Mouse (Mus musculus) left cerebral cortex, adult 11 months (tissue): ENCODE results near the gene Rassf4.
A peak's percentile ranks its signal among the peaks of the same experiment; 100 is the strongest.

ENCODE experiments used
- DNase-seq: peaks from one replicate; pipeline ENCODE4 v3.0.0; 2022; ENCODE audit warnings: low spot score

The Rassf4 gene

DNA sequence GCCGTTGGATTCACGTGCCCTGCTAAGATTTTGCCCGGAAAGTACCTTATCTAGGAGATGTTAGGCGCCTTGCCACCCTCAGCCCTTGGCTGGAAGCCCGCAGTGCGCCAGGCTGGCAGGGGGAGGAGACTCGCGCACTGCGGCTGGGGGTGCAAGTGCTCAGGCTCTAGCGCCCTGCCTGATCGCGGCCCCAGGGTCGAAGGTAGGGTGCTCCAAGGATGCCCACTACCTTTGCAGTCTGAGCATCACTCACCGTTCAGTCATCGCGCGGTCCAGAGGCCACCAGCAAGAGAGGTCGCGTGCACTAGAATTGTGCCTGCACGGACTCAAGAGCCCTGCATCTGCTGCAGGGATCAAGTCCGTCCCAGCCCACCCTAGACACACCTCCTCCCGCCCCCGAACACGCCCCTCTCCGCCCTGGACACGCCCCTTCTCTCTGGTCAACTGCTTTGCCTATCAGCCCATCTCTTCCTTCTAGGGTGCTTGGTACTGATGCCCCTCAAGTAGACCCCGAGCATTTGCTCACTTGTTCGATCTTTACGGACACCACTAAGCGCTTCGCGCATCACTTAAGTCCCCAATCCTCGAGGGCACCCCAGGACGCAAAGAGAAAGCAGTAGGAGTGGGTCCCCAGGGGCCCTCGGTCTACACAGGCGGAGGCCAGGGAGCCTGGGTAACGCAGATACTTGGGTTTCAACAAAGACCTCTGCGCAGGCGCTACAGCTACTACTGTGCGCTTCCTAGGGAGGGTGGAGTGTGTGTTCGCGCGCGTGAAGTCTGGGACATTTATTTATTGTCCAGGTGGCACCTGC is at the start of gene Rassf4:
TSS of gene Rassf4 (minus strand) at position 482 of the 812 bp plus-strand sequence.
- DNase-seq = peak; percentile 55

DNA sequence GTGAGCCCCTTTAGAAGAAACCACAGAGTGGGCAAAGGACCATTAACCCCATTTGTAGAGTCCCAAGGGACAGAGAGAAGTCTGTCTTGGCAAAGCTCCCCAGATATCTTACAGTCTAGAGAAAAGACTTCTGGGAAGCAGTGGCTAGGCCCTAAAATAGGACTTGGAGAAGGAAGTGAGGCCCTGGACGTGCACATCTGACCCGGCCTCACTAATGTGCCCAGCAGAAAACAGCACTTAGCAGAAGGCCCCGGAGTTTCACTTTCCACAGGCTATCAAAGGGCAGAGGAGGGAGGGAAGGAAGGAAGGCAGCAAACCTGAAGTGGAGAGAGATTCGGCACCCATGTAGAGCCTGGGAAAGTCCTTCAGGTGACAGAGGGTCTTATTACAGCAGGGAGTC is 45.2 kb upstream of the Rassf4 start:
- DNase-seq = no peak

DNA sequence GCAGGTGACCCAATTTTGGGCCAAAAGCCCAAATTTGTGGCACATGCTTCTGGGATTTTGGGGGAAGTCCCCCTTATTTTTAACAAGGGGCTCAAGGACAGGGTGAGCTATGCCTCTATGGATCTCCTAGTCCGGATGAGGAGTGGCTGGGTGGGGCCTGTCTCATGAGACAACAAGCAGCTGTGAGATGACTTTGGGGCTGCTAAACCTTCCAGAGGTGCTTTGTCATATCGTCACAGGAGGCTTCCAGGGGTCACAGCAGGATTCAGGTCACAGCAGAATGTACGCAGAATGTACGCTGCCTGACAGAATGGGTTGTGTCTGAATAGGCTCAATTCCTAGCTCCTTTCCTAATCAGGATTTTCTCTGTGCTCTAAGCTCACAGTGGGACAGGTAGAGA is 44.6 kb upstream of the Rassf4 start:
- no peak for DNase-seq

DNA sequence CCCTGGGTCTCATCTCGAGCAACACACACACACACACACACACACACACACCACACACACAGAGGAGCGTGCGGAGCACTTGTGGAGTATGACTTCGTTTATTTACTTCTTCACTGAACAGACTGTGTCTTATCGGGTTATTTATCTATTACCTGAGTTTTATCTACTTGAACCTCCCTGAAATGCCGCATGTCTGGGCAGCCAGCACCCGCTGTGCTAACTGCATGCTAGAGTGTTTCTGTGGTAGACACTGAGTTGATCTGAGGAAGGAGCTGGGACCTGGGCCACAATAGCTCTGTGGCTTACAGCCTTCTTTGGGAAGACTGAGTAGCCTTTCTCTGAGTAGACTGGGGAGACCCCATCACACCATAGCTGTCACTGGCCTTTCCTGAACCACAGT is 44.1 kb upstream of the Rassf4 start:
- DNase-seq = no peak

GRCm38 (mm10) chr6:116716666-116717065 is 42.9 kb upstream of the Rassf4 start, which contains the start of gene Tmem72:
TSS of gene Tmem72 (minus strand) at chr6:116716913.
- DNase-seq = no peak

- DNase-seq = no peak
Measured at GRCm38 (mm10) chr6:116715166-116715565, 41.4 kb upstream of the Rassf4 start.

- no peak for DNase-seq
Measured at GRCm38 (mm10) chr6:116714576-116714975, 40.8 kb upstream of the Rassf4 start.

GRCm38 (mm10) chr6:116713966-116714365 is 40.2 kb upstream of the Rassf4 start:
- DNase-seq = no peak

- no peak for DNase-seq
Measured at GRCm38 (mm10) chr6:116712503-116712902, 38.8 kb upstream of the Rassf4 start.

- no peak for DNase-seq
Measured at GRCm38 (mm10) chr6:116712062-116712461, 38.3 kb upstream of the Rassf4 start.

DNA sequence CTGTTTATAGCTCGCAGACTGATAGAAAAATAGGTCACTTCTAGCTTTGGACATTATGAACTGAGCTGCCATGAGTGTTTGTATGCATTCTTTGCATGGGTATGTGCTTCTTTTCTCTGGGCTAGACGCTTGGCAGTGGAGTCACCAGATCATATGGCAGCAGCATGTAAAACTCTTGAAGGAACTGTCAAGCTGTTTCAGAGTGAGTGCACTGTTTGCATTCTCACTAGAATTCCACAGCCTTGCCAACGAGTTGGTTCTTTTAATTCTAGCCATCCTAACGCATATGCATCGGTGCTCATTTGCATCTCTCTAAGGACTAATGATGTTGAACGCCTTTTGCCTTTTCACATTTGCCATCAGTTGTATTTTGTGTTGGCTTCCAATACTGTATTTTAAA is 30.6 kb upstream of the Rassf4 start:
- DNase-seq = no peak

- DNase-seq = no peak
Measured at GRCm38 (mm10) chr6:116700821-116701220, 27.1 kb upstream of the Rassf4 start.

DNA sequence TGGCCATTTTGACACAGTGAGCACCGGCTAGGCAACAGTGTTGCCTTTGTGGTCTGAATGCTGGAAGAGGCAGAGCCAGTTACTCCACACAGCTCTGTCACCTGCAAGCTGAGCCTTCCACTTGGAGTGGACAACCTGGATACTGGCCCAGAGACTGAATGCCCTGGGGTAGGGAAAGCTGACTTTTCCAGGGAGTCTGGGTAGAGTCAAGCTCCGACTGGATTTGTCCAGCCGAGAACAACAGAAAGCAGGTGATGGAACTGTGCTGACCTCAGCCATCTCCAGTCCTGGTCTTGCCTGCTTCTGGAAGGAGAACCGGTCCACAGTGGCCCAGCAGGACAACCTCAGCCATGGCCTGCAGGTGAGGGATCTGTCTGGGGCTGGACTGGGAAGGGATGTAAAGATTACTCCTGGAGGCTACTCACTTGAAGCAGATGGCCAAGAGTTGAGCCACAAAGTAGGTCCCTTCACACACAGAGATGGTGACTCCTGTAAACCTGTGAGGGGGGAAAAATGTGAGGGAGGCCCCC is 24.2 kb upstream of the Rassf4 start:
- DNase-seq = no peak

- DNase-seq = no peak
Measured at GRCm38 (mm10) chr6:116697413-116697812, 23.7 kb upstream of the Rassf4 start.

DNA sequence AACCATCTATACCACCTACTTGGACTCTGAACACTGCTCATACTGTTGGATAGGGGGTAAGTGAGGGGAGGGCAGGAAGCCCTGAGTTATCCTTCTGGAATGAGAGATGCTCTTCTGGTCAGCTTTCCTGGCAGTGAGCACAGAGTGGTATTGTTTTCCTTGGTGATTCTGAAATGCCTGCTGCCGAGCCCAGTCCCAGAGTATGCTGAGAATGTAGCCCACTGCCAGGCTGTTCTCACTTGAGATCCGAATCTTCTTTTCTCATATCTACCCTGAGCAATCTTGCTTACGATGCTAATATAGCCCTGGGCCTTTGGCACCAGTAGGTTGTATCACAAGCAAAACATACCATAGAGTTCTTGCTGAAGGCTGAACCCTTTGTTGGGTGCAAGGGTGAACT is 20.6 kb upstream of the Rassf4 start:
- DNase-seq = no peak

DNA sequence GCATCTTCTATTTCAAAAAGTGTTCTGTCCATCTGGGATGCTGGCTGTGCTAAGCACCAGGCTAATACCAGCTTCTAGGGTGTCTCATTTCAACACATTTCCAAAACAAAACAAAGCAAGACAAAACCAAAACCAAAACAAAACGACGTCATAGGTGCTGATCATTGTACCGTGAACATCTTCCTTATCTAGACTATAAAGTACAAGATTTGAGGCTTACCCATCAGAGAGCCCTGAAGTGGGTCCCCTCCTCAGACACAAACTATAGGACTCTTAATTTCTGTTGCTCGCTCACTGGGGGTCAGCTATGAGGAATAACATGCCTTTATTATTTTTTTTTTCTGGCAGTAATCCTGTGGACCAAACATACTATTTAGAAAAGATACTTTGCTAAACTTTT is 19.9 kb upstream of the Rassf4 start:
- no peak for DNase-seq

- DNase-seq = no peak
Measured at GRCm38 (mm10) chr6:116682317-116682716, 8.6 kb upstream of the Rassf4 start.

DNA sequence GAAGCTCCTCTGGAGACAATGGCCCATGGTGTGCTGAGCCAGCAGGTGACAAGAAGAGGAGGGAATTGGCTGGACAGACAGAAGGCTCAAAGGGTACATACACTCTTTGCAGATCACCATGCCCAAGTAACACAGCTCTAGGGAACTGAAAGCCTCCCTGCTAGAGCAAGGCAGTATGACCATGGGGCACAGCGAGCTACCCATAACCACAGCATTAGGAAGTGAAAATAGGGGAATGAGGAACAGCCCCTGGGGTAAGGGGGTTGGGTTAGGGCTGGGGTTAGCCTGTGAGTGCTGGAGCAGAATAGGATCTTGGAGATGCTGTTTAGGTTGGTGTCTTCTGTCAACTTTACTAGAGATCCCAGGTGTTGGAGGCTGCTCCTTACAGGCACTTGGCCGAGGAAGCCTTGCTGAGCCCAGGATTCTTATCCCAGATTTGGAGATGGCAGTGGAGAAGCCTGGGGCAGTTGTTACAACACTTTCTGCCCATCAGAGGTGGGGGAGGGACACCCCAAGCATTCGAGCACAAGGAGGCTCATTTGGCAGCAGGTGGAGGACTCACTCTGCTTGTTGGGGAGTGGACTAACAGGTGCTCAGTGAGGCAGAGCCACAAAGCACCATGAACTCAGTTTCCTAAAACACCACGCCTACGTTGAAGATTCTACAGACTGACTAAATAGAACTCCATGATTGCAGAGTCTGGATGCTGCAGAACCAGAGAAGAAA is 6.0 kb upstream of the Rassf4 start:
- no peak for DNase-seq

DNA sequence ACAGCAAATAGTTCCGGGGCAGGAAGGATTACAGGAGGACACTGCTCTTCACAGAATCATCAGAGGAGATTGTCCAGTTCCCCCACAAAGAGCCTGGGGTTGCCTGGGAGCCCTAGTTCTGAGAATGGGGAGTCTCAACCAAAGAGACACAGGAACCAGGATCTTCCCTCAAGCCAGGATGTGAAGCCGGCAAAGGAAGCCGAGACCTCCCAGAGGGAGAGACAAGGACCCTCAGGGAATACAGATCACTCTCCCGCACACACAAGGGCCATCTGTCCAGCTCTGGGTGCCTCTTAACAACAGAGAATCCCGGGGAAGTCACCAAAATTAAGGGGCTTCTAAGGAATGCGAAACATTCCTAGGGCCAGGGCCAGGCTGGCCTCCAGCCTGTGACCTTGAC is 3.6 kb upstream of the Rassf4 start:
- DNase-seq = no peak

DNA sequence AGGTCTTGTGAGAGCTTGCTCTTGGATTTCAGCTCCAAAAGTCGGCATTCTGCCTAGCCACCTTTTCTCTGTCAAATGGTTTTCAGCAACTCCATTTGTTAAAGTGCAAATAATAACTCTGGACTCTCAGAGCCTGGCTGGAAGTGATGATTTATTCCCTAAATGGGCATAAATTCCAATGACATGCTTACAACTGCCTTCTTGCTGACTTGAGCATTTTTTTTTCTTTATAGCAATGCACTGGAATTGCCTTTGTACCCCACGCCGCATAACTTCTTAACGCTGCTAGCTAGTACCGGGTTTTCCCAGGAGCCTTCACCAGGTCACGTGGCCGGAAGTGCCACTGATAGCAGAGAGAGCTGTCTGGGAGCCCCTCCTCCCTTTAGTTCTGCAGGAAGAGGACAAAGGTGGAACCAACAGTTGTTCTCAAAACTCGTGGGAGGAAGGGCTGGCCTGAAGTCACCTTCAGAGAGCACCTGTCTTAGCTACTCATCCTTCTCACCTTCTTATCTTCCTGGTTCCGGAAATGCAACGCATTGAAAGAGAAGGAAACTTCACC is 2.7 kb upstream of the Rassf4 start:
- no peak for DNase-seq

GRCm38 (mm10) chr6:116674283-116674886 is 633 bp upstream of the Rassf4 start:
- DNase-seq = no peak

- DNase-seq = no peak
Measured at GRCm38 (mm10) chr6:116672349-116672748, 1.4 kb downstream of the Rassf4 start.
